Mouse (Mus musculus) forebrain, postnatal 0 days (tissue): ENCODE measurements at regions not wholly inside any gene's neighbourhood (a gene's known extent, or its start where the extent isn't known, plus 50 kb on each side); places are given as distances from the start of the nearest gene placed in this dataset.

ENCODE experiments used
- ATAC-seq: fragments of 200-750 bp; cut with Nextera tagmentation; 2 replicates; pipeline ENCODE4 v1.8.0; 2017; ENCODE audit warnings: mild to moderate bottlenecking, moderate library complexity
- DNase-seq: peaks from one replicate; pipeline ENCODE4 v3.0.0-alpha.2; 2015
- H3K27ac ChIP-seq: fragments of 300-500 bp; sonication (generic); 2 replicates; pipeline ENCODE4 v1.5.1; 2014; ENCODE audit warnings: low read depth, mild to moderate bottlenecking, antibody characterized with exemption, low read length, moderate library complexity, mixed read lengths
- H3K27me3 ChIP-seq: fragments of 300-500 bp; sonication (generic); 2 replicates; pipeline ENCODE4 v1.6.1; 2014; ENCODE audit warnings: mild to moderate bottlenecking, low read length, mixed read lengths; ENCODE audit not compliant: insufficient read depth
- H3K36me3 ChIP-seq: fragments of 300-500 bp; sonication (generic); 2 replicates; pipeline ENCODE4 v1.6.1; 2014; ENCODE audit warnings: mild to moderate bottlenecking, moderate library complexity; ENCODE audit not compliant: insufficient read depth
- H3K4me1 ChIP-seq: fragments of 300-500 bp; sonication (generic); 2 replicates; pipeline ENCODE4 v1.6.1; 2014; ENCODE audit warnings: antibody characterized with exemption; ENCODE audit not compliant: insufficient read depth
- H3K4me2 ChIP-seq: fragments of 300-500 bp; sonication (generic); 2 replicates; pipeline ENCODE4 v1.6.1; 2014; ENCODE audit warnings: low read depth, mild to moderate bottlenecking, moderate library complexity
- H3K4me3 ChIP-seq: fragments of 300-500 bp; sonication (generic); 2 replicates; pipeline ENCODE4 v1.5.1; 2014; ENCODE audit warnings: low read depth, low read length, mixed read lengths
- H3K9ac ChIP-seq: fragments of 300-500 bp; sonication (generic); 2 replicates; pipeline ENCODE4 v1.6.1; 2014; ENCODE audit warnings: mild to moderate bottlenecking
- H3K9me3 ChIP-seq: fragments of 300-500 bp; sonication (generic); 2 replicates; pipeline ENCODE4 v1.6.1; 2016; ENCODE audit warnings: low read length
- CTCF ChIP-seq: sonication (generic); IDR thresholded peaks from 2 replicates; pipeline ENCODE4 v1.5.1; 2016; ENCODE audit warnings: antibody characterized with exemption, control low read depth, low read depth
- WGBS: fragments of 180-500 bp; shearing (Covaris S2); extraction: QIAGEN DNeasy Blood & Tissue Kit; methylation state at CpG from one replicate; pipeline ENCODE4 v1.1.7; 2014; 5-methylcytosine and 5-hydroxymethylcytosine counted together

GRCm38 (mm10) chr8:39695331-39695730 lies 979.5 kb upstream of the Adam24 start:
- peak; percentile 17; the same call in 1 of the 2 replicates for TF ChIP-seq CTCF
- no peaks in the 10 kb centered on the region for H3K36me3 ChIP-seq
- WGBS = 77% methylated on average over 3 of the region's 3 CpGs
- ATAC-seq = no peak
- no peak overlapping the region for H3K4me3 ChIP-seq
- H3K4me2 ChIP-seq = no peak overlapping the region
- DNase-seq = peak; percentile 19
- no peak overlapping the region for H3K9ac ChIP-seq
- H3K9me3 ChIP-seq = 0 out of 2 replicates have a peak, but pooled peaks cover 4% of the 10 kb centered on the region
- H3K4me1 ChIP-seq = no peaks in the 10 kb centered on the region
- H3K27ac ChIP-seq = no peak overlapping the region
- no peaks in the 10 kb centered on the region for H3K27me3 ChIP-seq

DNA sequence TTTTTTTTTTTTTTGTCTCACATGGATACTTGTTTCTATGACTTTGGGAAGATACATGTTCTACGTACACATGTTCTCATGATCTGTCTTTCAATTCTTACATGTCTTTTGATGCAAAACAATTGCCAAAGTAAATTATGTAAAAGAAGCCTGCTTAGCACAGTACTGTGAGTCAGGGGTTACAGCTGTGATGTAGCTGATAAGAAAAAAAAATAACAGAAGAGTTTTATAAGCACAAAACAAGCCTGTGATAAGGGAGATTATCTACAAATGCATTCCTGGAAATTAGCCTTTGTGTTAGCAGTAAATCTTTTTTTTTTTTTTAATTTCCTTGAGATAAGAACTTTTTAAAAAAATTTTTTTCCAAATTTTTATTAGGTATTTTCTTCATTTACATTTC lies 969.0 kb upstream of the Adam24 start:
- Histone ChIP-seq H3K4me3 (no peak overlapping the region), H3K27me3 (no peaks in the 10 kb centered on the region), H3K9me3 (no peaks in the 10 kb centered on the region), H3K9ac (no peak overlapping the region), H3K4me2 (no peak overlapping the region), H3K27ac (no peak overlapping the region), H3K4me1 (no peaks in the 10 kb centered on the region), H3K36me3 (no peaks in the 10 kb centered on the region)
- no peak for TF ChIP-seq CTCF
- DNase-seq (no peak), ATAC-seq (no peak)
- WGBS = 87% methylated on average over 1 of the region's 1 CpGs

- ATAC-seq (peak; percentile 74), DNase-seq (no peak)
- Histone ChIP-seq H3K4me3 (no peak overlapping the region), H3K4me1 (no peaks in the 10 kb centered on the region), H3K36me3 (no peaks in the 10 kb centered on the region), H3K27me3 (no peaks in the 10 kb centered on the region), H3K9ac (no peak overlapping the region), H3K27ac (no peak overlapping the region), H3K4me2 (no peak overlapping the region), H3K9me3 (no peaks in the 10 kb centered on the region)
- no peak for TF ChIP-seq CTCF
Observed at GRCm38 (mm10) chr8:39742377-39742776, 932.5 kb upstream of the Adam24 start.

DNA sequence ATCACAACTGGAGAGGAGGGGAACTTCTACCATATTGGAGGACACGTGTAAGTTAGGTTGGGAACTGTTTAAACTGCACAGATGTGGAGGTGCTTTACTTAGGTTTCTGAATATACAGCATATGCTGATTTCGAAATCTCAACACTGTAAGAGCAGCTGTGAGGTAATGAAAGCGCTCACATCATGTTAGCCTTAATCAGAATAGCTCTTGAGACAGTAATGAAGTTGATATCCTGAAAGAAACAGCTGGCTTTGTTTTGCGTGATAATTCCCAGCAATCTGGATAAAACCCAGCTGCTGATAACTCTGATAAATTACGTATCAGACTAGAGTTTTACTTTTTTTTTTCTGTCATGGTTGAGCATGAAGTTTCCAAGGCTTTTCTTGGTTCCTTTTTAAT lies 928.7 kb upstream of the Adam24 start:
- no peaks in the 10 kb centered on the region for H3K4me1 ChIP-seq
- H3K9me3 ChIP-seq = no peaks in the 10 kb centered on the region
- ATAC-seq (peak; percentile 64), DNase-seq (no peak)
- TF ChIP-seq CTCF = no peak
- no peak overlapping the region for H3K27ac ChIP-seq
- H3K9ac ChIP-seq = no peak overlapping the region
- no peak overlapping the region for H3K4me2 ChIP-seq
- no peak overlapping the region for H3K4me3 ChIP-seq
- H3K27me3 ChIP-seq = no peaks in the 10 kb centered on the region
- 74% methylated on average over 5 of the region's 5 CpGs for WGBS
- H3K36me3 ChIP-seq = no peaks in the 10 kb centered on the region

- H3K9me3 ChIP-seq = no peaks in the 10 kb centered on the region
- no peaks in the 10 kb centered on the region for H3K27me3 ChIP-seq
- TF ChIP-seq CTCF = no peak
- no peak overlapping the region for H3K9ac ChIP-seq
- ATAC-seq (no peak), DNase-seq (no peak)
- H3K36me3 ChIP-seq = no peaks in the 10 kb centered on the region
- H3K4me2 ChIP-seq = no peak overlapping the region
- no peaks in the 10 kb centered on the region for H3K4me1 ChIP-seq
- H3K4me3 ChIP-seq = no peak overlapping the region
- H3K27ac ChIP-seq = no peak overlapping the region
Observed at GRCm38 (mm10) chr8:39759905-39760304, 915.0 kb upstream of the Adam24 start.

GRCm38 (mm10) chr8:39779449-39779848 lies 895.4 kb upstream of the Adam24 start:
- DNase-seq (peak; percentile 6), ATAC-seq (peak; percentile 78)
- 54% methylated on average over 6 of the region's 6 CpGs for WGBS
- no peaks in the 10 kb centered on the region for H3K4me1 ChIP-seq
- H3K9me3 ChIP-seq = no peaks in the 10 kb centered on the region
- no peaks in the 10 kb centered on the region for H3K36me3 ChIP-seq
- H3K4me2 ChIP-seq = no peak overlapping the region
- no peak overlapping the region for H3K27ac ChIP-seq
- H3K27me3 ChIP-seq = no peaks in the 10 kb centered on the region
- no peak overlapping the region for H3K4me3 ChIP-seq
- no peak overlapping the region for H3K9ac ChIP-seq
- no peak for TF ChIP-seq CTCF

GRCm38 (mm10) chr8:39780169-39780568 lies 894.7 kb upstream of the Adam24 start:
- no peak for TF ChIP-seq CTCF

More at GRCm38 (mm10) chr8:39780169-39780568, 894.7 kb upstream of the Adam24 start:
- ATAC-seq = no peak
- Histone ChIP-seq H3K9ac (no peak overlapping the region), H3K27ac (no peak overlapping the region), H3K4me1 (no peaks in the 10 kb centered on the region), H3K4me2 (no peak overlapping the region), H3K36me3 (no peaks in the 10 kb centered on the region), H3K27me3 (no peaks in the 10 kb centered on the region), H3K4me3 (no peak overlapping the region), H3K9me3 (no peaks in the 10 kb centered on the region)
- no peak for DNase-seq
- 84% methylated on average over 4 of the region's 4 CpGs for WGBS
